Mouse (Mus musculus) testis, adult 2 months (tissue): Measurements from ENCODE around the gene Sash1.

Source experiments
- CTCF ChIP-seq: fragments of 200-500 bp; IDR thresholded peaks from 2 replicates; pipeline ENCODE4 v1.5.1; 2012; ENCODE audit warnings: low read depth, mild to moderate bottlenecking, inconsistent platforms, low read length, moderate library complexity; ENCODE audit not compliant: control insufficient read depth, insufficient read depth, insufficient replicate concordance
- POLR2A ChIP-seq: fragments of 200-500 bp; IDR thresholded peaks from 2 replicates; pipeline ENCODE4 v1.6.1; 2012; ENCODE audit warnings: low read depth, mild to moderate bottlenecking, inconsistent platforms, low read length, moderate library complexity; ENCODE audit not compliant: control insufficient read depth

DNA sequence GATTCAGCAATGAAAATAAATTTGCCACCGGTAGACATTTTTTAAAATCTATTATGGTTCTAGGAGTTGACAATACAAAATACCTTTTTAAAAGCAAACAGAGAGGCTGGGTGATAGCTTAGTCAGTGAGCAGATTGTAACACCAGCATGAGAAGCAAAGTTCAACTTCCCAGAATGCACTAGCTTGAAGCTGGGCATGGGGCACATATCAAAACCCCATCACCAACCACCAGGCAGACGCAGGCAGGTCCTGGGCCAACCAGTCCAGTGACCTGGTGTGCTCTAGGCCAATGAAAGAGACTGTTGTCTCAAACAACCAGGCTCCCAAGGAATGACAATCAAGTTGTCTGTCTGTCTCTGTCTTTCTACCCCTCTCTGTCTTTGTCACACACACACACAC is 98.6 kb downstream of the Sash1 start:
- TF ChIP-seq CTCF: no peak
- no peak for TF ChIP-seq POLR2A
